Mouse (Mus musculus): Measurements from ENCODE around the gene Pth2r.

Gene Pth2r

DNA sequence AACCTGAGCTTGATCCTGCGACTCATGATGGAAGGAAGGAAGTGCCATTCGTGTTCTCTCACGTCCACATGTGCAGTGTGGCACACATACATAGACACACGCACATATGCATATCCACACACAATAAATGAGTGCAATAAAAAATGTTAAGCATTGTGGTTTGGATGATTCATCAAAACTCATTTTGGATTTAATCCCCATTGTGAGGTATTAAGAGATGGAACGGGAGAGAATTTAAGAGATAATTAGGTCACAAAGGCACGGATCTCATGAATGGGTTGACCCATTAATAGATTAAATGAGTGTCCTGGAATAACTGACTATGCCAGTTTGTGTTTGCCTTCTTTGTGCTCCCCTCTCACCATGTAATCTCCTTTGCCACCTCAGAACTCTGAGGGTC is at the start of gene Pth2r:
Gene Pth2r, plus strand, starts transcription at position 301 of the 400 bp plus-strand sequence.
- DNase-seq (ENCODE audit: low spot score in 2 of 2), result no peak

DNA sequence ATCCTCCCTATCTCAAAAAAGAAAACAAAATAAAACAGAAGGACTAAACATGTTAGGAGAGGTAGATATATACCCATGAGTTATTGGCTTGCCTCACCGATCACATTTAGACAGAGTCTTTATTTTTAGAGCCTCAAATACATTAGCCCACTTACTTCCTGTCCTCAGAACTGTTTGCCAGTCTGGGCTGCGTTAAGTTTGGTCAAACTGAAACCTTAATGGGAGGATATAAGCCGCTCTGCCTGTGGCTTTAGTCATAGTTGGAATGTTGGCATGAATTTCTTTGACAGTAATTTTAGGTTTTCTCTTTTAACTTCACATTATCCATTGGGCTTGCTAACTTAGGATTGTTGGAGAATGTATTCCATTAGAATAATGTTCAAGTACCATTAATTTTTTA is 44.1 kb upstream of the Pth2r start:
- no peak for DNase-seq (ENCODE audit: low spot score in 2 of 2)

DNA sequence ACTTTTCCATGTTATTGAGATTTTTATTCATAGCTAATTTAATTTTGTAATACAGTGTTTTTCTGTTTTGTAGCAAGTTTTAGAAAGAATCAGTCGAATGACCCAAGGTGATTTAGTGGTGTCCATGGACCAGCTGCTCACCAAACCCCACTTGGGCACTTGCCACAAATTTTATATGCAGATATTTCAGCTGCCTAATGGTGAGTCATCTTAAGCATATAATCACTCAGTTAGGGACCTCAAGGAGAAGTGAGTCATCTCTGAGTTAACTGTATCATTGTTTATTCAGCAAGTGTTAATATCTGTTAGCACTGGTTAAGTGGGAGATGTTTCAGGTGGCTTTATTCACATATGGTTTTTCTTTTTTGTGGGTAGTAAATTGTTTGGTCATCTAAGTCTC is 36.2 kb upstream of the Pth2r start:
- no peak for DNase-seq (ENCODE audit: low spot score in 2 of 2)

DNA sequence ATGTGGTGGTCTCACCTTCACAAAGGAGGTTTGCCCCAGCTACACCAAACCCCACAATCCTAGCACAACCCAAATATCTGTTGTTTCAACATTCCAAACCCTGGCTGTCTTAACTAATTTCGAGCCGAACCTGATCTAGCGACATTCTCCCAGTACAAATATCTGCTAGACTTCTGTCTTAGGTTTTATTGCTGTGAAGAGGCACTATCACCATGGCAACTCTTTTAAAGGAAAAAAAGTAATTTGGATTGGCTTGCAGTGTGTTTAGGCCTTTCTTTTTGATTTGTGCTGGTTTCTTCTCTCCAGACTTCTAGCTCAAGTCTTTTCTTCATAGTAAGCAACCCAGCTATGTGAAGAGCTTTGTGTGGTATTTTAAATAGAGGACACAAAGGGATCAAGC is 1.4 kb upstream of the Pth2r start:
- DNase-seq (ENCODE audit: low spot score in 2 of 2), result no peak

DNA sequence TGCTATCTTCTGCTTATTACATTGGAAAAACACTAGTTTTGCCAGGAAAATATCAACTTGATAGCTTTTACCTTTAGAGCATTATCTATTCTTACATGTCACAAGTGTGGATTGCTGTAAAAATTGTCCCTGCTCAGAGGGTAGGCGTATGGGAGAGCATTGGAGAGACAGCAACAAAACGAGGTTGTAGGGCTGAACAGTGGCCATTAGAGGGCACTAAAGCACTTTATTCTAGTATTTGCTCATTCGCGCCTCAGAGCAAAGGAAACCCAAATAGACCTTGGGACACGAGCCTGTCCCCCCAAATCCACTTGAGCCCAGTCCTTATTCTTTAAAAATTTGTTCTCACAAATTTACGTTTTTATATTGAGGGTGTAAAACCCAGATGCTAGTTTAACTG is 910 bp downstream of the Pth2r start:
- peak in 1 of 2 experiments; percentile 13 for DNase-seq (ENCODE audit: low spot score in 2 of 2)

DNA sequence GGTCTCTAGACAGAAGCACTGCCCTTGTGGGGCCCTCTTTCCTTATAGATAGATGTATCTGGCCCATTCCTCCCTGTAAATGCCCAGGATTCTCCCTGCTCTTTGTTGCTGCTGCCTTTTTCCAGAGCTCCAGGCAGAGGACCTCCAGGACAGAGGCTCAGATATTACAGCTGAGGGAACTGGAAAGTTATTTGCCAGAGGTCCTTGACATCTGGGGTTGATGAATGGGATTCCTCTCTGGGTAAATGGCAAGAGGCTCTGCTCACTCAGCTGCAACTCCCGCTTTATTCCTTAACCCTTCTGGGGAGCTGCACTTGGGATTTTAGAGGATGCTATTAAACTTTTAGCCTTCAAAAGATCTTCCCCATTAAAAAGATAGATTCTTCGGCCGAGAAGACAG is 26.6 kb downstream of the Pth2r start:
- no peak for DNase-seq (ENCODE audit: low spot score in 2 of 2)

DNA sequence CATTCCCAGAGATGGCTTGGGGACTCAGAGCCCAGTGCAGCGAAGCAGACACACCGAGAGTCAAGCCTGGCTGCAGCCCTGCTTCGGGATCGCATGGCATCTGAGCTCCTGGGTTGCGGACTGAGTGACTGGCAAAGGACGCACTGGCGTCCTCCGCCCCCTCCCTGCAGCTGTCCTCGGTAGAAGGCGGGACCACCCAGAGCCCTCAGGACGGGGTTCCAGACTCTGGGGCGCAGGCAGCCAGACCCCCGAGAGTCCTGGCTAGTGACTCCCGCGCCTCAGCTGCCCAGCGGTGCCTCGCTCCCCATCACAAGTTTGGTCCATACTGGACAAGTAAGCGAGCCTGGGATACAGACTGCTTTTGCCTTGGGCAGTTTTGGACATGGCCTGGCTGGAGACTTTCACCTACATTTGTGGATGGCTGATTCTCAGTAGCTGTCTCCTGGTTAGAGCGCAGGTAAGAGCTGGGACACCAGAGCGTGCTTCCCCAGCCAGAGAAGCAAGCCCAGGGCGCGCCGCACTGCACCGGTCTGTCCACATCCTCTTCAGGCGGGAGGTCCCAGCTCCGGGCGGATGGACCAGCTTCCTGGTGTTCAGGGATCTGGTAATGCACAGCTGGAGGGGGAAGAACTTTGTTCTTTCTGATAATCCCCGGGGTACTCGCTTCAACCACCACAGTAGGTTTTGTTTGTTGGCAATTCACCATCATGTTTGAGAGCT is 29.5 kb downstream of the Pth2r start:
- no peak for DNase-seq (ENCODE audit: low spot score in 2 of 2)

DNA sequence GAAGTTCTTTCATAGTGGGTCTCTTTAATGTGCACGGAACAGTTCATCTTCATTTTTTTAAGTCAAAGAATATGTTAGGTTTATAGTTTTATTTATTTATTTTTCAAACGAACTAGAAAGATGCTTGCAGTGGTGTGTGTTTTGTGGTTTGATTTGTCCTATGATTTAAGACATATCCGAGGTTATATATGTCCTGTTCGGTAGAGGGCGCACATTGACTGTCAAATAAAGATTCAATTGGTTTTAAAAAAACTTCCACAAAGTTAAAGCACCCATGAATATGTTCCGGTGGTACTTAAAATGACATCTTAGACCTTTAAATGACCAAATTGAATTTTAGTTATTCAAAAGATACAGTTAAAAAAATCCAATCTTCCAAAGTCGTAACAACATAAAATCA is 30.3 kb downstream of the Pth2r start:
- no peak for DNase-seq (ENCODE audit: low spot score in 2 of 2)

DNA sequence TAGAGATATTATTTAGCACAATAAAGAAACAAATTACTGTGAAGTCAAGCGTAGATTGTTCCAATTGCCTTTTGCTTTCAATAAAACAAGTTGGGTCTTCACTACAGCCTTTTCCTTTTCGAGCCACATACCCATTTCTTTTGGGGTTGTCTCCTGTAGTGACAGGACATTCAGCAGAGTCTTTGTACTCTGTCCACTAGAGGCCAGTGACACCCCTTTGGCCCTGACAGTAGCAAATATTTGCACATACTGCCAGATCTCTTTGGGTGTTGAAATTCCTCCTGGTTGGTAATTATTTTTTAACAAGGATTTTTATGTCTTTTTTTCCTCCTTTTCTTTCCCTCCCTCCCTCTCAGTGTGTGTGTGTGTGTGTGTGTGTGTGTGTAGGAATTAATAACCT is 31.0 kb downstream of the Pth2r start:
- no peak for DNase-seq (ENCODE audit: low spot score in 2 of 2)

DNA sequence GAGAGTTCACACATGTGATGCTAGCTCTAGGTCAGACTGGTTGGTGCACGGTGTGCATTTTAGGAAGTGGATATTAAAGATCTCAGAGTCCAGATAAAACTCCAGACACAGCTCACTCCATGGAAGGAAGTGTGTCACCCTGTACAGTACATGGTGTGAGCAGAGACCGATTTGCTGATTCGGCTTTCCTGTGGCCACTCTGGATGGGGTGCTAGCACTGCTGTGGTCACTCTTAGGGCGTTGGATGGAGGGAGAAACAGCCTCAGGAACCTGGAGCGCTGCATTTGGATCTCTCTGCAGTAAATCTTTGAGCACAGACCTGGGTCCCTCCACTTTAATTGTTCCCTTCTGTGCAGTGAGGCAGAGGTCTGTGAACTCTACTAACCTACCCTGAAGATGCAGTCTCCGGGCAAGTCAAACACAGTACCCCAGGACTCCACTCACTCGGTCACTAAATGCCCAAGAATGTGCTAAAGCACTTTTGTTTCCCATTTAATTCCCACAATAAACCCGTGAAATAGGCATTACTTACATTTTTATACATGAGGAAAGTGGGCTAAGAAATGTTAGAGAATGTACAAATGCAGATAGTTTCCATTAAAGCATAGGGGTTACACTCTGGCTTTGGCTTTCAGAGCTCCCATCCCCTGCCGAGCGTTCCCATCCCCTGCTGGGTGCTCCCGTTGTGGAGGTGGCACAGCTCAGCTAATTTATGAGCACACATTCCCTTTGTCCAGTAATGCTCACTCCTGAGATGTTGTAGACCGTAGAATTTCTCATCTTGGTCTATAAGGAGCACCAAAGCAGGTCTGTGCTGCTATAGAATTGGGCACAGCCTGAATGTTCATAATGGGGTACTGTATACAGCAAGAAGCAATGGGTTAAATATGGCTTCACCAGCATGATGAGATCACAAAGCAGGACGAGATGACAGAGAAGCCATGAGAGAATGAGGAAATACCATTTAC is 32.5 kb downstream of the Pth2r start:
- no peak for DNase-seq (ENCODE audit: low spot score in 2 of 2)

DNA sequence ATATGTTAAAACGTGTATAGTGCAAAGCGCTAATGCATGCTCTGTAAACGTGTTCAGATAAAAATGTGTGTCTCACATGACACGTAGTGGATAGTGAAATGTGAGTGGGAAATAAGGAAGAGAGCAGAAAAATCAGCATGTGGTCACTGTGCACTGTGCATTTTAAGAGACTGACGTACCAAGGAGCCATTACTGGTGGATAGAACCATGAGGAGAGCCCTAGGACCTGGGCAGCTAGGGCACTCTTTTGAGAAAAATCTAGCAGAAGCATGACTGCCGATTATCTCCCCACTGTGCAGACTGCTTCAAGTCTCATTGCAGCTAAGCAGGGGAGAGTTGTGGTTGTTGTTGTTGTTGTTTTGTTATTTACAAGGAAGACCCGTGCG is 33.2 kb downstream of the Pth2r start:
- no peak for DNase-seq (ENCODE audit: low spot score in 2 of 2)

DNA sequence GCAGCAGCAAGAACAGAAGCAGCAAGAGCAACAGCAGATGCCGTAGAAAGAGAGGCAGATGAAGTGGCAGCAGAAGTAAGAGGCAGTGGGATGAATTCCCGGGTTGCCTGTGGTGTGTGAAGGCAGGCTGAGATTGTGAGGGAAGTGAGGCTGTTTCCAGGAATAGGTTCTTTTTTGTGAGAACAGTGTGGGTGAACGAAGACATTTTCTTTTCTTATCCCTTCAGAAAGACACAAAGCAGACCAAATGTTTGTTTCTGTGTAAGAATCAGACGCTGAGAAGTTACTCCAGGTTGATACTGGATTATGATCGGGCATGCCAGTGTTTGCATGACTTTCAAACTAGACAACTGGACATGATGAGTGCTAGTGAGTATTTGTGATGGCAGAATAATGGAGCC is 52.2 kb downstream of the Pth2r start:
- DNase-seq (ENCODE audit: low spot score in 2 of 2), result no peak

DNA sequence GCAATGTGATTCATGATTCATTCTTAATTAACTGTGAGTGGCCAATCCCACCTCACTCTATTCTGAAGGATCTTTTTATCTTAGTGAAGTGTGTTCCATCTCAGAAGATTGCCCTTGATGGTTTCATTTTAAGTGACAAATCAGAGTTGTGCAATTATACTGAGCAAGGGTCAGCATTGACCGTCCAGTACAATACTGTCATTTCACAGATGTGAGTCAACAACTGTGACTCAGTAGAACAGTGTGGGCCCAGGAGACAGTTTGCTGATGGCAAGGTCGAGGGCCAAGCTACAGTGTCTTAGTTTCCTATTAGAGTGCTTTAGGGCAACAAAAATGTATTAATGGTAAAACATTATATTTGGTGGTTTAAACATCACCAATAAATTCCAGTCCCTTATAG is 55.9 kb downstream of the Pth2r start:
- no peak for DNase-seq (ENCODE audit: low spot score in 2 of 2)

DNA sequence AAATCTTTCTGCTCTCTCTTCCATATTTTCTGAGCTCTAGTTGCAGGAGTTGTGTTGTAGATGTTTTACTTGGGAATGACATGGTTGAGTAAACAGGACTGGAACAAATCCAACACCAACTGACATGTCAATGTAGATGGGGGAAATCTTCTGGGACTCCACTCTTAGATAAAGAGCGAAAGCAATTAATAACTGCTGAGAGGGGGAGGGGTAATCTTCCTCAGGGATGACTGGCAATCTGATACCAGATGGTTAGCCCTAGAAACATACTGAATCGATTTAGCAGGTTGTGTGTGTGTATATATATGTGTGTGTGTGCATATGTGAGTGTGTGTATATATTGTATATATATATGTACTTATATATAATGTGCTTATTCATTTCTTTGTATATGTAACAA is 58.4 kb downstream of the Pth2r start:
- no peak for DNase-seq (ENCODE audit: low spot score in 2 of 2)

DNA sequence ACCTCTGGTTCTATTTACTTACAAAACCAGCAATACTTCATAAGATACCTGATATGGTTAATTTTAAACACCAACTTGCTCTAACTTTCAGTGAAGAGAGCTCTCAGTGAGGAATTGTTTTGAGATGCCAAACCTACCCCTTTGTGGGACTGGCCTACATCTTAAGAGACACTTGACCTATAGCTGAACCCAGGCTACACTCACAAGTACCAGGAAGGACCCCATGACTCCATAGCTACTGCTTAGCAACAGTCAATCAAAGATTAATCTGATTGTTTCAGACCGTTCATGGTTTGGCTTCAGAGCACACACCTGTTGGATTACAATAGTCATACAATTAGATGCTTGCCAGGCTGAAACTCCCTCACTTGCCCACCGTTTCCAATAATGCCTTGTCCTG is 71.1 kb downstream of the Pth2r start:
- no peak for DNase-seq (ENCODE audit: low spot score in 2 of 2)

DNA sequence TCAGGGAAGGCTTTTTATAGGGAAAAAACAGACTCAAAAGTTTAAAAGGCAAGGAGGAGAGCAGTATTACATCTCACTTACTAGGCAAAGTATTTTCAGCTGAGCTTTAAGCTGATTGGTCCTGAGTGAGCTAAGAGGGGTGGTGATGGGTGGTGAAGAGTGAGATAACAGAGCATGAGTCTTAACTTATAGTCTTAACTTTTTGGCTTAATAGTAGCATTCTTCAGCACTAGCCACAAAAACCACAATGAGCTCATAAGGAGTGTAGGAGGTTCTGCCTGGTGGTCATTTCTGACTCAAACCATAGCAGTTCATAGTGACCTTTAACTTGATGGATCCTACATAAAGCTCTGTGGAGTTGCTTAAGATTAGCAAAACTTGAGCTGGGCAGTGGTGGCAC is 72.3 kb downstream of the Pth2r start:
- DNase-seq (ENCODE audit: low spot score in 2 of 2), result no peak

DNA sequence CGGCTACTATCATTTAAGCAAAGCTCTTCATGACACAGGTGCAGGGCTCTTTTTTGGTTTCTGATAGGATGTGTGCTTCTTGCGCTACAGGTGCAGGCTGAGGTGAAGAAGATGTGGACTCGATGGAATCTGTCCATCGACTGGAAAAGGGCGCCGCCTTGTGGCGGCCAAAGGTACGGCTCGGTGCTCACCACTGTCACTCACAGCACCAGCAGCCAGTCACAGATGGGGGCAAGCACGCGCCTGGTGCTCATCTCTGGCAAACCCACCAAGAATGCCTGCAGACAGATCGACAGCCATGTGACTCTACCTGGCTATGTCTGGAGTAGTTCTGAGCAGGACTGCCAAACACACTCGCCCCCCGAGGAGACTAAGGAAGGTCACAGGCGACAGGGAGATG is 106.5 kb downstream of the Pth2r start:
- DNase-seq (ENCODE audit: low spot score in 2 of 2), result no peak

DNA sequence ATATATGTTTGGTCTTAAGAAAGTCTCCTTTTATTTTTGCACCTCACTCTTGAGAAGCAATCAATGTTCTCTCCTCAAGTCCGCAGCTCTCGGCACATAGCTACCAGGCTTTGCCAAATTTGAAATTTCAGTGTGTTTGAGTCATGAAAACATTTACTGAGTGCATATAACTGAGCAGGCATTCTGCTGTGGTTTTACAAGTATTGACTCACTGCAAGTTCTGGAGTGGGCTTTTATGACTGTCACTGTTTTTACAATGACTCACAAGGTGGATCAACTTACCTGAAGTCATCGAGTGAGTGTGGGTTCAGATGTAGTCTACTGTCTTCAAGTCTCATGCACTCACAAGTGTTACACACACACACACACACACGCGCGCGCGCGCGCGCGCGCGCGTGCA is 107.8 kb downstream of the Pth2r start:
- no peak for DNase-seq (ENCODE audit: low spot score in 2 of 2)

DNA sequence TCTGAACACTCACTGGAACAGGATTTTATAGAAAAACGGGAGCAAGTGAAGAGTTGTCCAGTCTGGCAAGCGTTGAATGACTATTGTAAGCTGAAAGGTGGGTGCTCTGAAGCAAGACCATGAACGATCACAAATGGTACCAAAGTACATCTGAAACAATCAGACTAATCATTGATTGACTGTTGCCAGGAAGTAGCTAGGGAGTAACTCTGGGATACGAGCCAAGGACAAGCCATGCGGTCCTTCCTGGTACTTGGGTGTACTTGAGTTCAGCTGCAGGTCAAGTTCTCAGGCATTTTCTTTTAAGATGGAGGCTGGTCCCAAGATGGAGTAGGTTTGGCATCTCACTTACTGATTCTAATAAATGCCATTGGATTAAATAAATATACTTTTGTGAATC is 125.6 kb downstream of the Pth2r start:
- no peak for DNase-seq (ENCODE audit: low spot score in 2 of 2)

DNA sequence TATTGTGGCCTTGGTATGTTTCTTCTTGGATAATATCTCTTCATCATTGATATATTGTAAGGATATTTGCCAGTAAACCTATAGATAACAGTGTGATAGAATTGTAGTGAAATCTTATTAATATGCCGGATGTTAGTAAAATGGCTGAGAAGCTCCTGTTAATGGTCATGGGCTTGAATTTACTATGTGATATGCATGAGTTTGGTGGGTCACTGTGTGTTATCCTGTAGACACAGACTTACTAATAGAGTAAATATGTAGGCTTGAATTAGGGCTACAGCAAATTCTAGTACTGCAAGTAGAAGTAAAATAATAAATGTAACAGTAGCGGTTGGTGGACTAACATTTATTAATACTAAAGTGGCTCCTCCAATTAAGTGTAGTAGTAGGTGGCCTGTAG is 139.1 kb downstream of the Pth2r start:
- no peak for DNase-seq (ENCODE audit: low spot score in 2 of 2)

DNA sequence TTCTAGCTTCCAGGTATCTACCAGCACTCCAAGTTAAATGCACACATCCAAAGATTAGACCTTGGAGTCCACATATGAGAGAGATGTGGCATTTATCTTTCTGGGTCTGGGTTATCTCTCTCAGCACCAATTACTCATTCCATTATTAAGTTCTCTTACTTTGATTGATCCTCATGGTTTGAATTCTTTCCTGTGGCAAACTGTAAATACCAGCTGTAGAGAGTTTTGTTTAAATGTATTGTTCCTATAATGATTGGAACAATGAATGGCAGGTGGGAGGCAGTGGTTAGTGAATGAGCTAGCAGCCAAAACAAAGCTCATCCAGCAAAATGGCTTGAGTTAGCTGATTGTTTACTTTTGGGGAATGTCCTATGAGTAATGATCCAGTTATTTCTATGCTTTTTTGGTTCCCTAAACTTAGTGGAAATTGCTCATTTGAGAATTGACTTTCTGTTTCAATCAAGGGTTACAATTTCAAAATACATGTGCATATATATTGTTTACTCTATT is 140.7 kb downstream of the Pth2r start:
- DNase-seq (ENCODE audit: low spot score in 2 of 2), result no peak
